Mouse (Mus musculus) cerebellum, adult 11 months (tissue): ENCODE data around the gene Lrp10.
A peak's percentile ranks its signal among the peaks of the same experiment; 100 is the strongest.

Experiments used
- DNase-seq: peaks from one replicate; pipeline ENCODE4 v3.0.0; 2022

Lrp10 gene

DNA sequence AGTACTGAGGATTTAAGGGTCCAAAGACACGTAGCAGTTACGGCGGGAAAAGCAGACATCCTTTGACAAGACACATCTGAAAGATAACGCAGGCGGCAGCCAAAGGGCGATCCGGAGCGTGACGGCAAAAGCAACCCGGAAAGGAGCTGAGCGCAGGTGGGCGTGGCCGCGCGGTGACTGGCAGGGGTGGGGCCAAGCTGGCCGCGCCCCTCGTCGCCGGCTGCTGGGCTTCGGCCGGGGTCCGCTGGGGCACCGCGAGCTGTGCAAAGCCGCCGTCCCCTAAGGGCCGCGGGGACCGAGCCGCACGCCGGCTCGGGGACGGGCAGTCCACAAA lies at the start of gene Lrp10:
Gene Lrp10 (plus strand): TSS at position 179 of the 334 bp plus-strand sequence.
- peak; percentile 84 for DNase-seq

DNA sequence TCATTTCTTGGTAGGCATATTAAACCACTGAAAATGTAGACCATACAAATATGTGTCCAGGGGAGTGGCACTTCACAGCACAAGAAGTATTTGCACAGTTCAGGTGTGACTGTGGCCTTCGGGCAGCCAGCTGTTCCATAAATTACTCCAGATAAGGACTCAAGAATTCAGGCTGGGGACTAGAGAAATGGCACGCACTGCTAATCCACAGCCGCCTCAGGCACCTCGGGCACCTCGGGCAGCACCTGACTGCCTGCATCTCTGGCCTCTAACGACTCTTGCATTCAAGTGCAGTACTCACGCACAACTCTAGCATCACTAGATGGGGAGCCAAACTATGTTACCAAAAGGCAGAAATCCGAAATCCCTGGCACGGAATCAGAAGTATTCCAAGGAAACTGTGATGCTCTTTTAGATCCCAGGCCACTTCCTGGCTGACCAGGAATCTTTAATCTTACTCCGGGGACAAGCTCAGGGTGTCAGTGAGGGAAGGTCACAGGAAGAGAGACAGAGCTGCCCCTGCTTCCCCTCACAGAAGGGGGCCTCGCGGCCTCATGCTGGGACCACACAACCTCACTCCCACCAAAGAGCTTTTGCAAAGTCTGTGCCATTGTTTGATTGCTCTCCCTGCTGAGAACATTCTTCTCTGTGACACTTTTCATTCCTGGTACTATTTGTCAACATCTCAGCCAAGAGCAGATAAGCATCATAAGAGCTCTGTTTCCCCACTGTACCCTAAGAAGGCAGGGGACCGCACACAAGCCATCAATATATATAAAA lies 48.5 kb upstream of the Lrp10 start:
- DNase-seq = no peak

DNA sequence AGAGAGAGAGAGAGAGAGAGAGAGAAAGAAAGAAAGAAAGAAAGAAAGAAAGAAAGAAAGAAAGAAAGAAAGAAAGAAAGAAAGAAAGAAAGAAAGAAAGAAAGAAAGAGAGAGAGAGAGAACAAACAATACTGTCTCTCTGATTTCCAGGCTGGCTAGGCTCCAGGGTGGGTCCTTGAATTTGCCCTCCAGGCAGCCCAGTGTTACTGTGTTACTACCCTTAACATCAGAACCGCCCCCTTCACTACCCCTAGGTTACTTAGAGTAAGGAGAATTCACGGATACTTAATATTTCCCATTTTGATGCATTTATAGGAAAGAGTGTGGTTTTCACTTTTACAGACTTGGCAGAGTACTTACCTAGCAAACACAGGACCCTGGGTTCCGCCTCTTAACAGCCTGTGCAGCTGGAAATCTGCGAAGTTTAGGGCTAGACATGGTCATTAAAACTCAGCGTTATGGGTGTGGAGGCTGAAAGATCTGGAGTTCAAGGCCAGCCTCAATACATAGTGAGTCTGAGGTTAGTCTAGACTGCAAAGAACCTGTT lies 47.6 kb upstream of the Lrp10 start:
- no peak for DNase-seq

DNA sequence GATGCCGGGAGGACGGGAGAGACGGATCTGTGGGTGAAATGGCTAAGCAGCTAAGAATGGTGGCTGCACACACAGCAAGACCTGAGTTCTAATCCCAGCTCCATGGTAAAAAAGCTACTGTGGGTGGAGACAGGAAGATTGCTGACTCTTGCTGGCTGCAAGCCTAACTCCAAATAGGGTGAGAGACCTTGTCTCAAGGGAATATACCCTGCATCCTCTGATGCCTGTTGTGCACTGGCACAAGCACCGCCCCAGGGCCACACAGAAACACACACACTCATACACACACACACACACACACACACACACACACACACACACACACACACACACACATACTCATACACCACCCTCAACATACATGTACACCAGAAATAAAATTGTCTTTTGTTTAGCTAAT lies 47.1 kb upstream of the Lrp10 start:
- no peak for DNase-seq

DNA sequence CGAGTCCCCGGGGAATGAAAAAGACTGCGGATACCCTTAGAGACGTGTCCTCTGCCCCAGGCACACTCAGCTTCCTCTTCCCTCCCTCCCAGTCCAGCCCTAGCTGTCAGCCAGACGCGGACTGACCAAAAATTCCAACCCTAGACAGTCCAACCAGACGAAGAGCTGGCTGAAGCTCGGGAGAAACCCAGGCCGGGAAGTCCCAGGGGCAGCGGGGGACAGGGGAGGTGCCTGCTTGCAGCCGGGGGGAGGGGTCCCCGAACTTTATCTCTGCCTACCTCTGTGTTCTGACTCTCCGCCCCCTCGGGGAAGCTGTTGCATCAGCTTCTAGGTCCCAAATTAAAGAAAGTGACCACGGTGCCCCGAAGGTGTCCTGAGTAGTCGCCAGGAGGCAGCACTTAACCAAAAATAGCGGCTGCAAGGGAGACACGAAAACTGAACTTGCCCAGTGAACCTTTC lies 46.3 kb upstream of the Lrp10 start, which contains the start of gene Slc7a7:
Gene Slc7a7 (minus strand): TSS at position 158 of the 459 bp plus-strand sequence.
- no peak for DNase-seq

DNA sequence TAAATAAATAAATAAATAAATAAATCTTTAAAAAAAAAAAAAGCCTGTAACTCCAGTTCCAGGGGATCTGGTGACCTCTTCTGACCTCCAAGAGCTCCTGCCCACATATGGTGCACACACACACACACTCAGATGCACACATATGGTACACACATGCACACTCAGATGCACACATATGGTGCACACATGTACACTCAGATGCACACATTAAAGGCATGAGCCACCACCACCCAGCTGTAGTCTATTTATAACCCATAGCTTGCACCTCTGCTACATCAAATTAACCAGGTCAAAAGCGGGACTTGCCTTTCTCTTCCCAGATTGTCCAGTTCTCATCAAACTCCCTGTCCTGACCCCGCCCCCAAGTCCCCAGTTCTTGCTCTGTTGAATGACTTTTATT lies 42.9 kb upstream of the Lrp10 start:
- DNase-seq = no peak

DNA sequence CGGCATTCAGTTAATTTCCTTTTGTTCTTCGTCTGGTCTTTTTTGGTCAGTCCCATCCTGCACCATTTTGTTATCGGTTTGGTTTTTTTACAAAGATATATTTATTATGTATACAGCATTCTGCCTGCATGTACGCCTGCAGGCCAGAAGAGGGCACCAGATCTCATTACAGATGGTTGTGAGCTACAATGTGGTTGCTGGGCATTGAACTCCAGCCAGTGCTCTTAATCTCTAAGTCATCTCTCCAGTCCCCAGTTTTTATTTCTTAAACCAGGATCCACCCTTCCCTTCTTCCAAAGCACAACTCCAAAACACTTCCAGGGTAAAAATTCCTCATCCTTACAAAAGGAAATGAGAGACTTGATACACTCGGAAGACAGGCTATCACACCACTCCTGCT lies 40.5 kb upstream of the Lrp10 start:
- no peak for DNase-seq

DNA sequence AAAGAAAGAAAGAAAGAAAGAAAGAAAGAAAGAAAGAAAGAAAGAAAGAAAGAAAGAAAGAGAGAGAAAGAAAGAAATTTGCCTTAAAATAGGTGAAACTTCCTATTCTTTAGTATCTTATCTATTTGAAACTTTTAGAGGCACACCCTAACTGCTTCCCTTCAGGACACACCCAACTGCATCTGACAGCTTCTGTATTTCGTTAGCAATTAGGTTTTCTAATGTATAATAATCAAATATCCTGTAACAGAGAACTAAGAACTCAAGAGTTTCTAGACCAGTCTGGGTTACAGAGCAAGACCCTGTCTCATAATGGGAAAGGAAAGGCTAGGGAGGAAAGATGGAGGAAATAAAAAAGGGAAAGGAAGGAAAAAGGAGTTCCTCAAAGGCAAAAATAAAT lies 39.3 kb upstream of the Lrp10 start:
- no peak for DNase-seq

DNA sequence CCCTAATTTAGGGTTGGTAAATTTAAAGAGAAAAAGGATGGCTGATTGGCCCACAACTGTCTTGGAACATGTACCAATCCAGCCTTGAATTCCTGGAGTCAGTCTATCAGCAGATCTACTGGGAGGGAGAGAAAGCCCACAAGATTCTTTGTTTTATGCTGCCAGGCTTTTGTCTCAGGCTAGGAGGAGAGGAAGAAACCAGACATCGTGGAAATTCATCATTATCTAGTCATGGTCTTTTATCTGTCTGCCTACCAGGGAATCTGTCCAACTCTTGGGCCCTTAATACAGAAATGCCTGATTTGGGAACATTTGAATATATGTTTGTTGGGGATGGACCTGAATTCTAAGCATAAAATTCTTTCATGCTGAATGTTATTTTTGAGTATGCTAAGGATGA lies 38.4 kb upstream of the Lrp10 start:
- no peak for DNase-seq

DNA sequence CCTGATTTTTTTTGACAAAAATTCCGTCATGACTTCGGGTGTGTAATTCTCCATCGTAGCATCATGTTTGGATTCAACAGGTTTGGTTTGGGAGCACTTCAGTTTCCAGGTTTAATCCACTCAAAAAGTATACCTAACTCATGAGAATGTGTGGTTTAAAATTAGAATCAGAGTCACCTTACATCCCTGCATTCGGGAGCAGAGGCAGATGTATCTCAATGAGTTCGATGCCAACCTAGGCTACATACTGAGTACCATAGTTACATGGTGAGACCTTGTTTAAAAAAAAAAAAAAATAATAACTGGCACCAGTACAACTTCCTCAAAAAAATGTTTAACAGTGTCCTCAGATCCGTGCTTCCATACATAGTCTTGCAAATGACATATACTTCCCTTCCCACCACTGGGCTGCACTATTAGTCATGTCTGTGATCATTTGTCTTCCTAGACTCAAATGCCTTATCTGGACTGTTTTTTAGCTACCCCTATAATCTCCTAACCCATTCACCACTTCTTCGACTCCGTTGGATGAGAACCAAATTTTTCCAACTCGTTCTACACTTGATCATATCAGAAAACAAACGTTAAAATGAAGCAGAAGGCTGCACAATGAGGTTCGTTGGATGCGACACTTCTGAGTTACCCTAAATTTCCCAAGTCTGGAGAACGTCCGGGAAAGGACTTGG lies 37.8 kb upstream of the Lrp10 start:
- DNase-seq = no peak

DNA sequence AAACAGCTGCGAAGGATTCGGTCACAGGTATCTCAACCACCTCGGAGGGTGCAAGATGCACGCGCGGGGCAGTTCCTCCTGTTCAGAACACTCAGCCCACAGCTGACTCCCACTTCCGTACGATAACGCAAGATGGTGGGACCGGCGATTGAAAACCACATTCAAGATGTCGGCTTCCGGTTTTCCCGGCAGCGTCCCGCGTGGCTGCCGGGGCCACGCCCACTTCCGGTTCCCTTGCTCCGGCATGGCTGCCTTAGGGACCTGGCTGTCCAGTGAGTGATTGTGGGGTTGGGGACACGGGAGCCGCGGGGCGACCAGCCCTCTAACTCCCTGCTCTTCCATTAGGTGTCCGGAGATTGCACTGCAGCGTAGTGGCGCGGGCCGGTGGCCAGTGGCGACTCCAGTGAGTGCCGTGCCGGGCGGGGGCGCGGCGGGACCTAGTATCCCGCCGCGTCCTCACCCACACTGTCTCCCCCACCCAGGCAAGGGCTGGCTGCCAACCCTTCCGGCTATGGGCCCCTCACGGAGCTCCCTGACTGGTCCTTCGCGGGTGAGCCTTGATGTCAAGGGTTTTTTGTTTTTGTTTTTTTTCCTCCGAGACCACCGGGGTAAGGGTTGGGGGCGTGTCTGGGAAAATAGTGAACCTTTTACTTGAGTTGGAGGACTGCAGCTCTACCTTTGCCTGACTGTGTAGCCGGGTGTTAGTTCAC lies 37.1 kb upstream of the Lrp10 start, which contains the start of gene Mrpl52:
Gene Mrpl52 (plus strand): TSS at position 221 of the 710 bp plus-strand sequence.
- DNase-seq = peak; percentile 83

DNA sequence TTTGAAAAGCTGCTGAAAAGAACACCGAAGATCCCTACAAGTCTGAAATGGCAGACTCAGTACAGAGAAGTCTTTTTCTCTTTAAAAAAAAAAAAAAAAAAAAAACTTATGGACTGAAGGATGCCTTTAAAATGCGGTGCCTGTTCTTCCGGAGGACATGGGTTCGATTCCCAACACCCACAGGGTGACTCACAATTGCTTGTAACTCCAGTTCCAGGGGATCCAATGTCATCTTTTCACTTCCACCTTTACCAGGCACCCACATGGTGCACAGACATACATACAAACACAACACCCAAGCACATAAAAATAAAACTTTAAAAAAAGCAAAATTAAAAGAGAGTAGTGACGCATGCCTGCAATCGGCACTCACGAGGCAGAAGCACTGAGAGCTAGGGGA lies 36.2 kb upstream of the Lrp10 start:
- DNase-seq = no peak

DNA sequence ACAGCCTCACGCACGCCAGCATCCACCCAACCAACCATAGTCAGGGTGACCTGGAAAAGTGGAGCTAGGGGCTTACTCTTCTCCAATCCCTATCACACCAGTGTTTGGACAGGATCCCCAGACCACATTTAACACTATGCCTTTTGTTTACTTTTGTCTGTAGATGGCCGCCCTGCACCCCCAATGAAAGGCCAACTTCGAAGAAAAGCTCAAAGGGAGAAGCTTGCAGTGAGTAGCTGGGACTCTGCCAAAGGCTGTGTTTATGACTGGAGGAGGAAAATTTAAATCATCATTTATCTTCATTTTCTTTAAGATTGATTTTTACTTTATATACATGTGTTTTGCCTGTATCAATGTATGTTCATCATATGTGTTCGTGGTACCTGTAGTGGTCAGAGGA lies 35.5 kb upstream of the Lrp10 start:
- no peak for DNase-seq

DNA sequence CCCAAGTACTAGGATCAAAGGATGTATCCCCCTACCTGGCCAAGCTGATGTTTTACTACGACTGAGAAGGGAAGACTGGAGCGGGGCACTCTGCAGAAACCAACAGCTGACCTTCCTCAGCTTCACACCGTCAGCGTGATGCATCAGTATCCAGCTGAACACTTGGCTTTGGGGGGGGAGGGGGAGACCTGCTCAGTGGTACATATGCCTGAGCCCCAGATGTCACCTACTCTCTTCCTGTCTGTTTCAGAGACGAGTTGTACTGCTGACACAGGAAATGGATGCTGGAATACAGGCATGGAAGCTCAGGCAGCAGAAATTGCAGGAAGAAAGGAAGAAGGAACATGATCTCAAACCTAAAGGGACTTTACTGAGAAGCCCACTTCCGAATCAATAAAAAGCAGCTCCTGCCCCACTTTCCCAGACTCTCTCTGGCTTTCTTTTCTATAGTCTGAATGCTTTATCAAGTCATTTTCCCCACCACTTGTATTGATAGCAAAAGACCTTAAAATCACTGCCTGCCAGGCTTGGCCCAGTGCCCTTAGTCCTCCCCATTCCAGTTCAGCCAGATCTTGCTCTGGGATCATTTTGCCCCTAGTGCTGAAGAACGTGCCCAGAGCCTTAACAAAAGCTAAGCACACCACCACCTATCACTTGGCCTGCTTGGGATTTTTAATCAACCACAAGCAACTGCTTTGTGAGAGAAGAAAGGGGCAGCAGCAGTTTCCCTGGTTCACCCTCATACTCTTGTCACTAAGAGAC lies 34.4 kb upstream of the Lrp10 start:
- no peak for DNase-seq

DNA sequence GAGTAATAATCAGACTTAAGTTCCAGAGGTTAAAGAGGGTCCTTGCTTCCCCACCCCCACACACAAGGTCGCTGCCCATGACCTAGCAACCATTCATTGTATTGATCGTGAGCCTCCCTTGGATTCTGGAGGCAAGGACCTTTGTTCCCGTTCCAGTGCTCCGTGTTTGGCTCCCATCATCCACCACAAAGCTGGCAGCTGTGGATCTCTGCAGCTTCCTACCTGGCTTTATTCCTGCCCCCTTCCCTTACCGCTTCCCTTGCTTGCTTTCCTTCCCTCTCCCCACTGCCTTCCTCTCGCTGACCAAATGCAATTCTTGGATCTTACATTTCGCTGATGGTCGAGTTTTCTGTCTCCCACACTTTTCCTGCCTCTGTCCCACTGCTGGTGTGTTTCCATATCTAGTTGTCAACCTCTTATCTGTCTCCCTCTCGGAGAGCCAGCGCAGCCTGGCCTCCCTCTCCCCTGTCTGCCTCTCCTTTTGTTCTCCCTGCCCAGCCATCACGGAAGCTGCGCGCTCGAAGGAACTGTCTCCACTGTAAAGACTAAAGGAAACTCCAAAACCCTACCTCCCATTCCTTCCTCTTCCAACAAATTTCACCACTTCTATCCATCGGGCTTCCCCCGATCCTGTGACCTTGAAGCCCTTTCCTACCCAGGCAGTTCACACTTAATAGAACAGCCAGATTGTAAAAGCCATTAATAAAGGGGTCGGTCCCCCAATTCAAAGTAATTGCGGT lies 33.4 kb upstream of the Lrp10 start:
- DNase-seq = no peak

DNA sequence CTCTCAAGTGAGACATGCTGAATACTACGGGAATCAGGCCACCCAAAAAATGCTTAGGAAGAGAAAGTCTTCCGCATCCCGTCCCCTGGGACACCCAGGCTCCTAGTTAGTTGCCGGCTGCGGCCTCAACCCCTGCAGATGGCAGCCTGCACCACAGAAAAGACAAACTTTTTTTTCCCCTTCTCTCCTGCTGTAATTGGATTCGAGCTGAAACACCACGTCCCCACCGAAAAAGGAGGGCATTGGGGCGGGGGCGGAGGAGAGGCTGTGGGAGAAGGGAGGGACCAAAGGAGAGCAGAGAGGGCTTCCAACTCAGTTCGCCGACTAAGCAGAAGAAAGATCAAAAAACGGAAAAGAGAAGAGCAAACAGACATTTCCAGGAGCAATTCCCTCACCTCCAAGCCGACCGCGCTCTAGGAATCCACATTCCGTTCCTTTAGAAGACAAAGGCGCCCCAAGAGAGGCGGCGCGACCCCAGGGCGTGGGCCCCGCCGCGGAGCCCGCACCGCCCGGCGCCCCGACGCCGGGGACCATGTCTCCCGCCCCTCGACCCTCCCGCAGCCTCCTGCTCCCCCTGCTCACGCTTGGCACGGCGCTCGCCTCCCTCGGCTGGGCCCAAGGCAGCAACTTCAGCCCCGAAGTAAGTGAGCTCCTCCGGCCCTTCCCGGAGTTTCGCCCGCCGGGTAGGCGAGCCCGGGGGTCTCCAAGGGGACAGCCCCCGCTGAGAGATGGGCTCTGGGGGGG lies 32.4 kb upstream of the Lrp10 start, which contains the start of gene Mmp14:
Gene Mmp14 (plus strand): TSS at position 279 of the 744 bp plus-strand sequence.
- no peak for DNase-seq

DNA sequence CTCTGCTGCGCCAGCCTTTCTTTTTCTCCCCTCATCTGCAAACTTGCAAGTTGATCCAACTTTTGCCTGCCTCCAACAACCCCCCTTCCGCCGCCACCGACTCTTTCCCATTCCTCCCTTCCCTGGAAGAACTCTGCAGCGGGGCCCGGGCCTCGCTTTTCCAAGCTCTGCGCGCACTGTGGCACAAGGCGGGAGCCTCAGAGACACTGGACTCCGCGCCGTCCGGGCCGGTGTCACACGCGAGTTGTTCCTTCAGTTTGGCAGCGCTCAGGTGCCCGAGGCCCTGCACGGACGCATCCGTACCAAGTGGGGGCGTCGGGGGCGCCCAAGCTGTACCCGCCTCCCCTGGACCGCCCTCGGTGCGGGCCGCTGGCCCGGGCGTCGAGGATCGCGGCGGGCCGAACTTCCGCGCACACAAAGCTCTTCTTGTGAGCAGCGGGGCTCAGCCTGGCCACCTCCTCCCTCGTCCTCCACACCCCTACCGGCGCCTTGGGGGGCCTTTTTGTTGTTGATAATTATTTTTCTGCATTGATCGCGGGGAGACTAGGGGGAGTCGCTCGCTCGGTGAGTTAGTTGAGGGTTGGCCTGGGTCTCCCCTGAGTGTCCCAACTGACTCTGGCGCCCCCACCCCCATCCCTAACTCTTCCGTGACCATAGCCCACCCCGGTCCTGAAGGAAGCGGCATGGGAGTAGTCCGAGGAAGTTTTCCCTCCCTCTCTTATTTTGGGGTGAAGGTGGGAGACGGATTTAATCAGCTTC lies 31.7 kb upstream of the Lrp10 start:
- DNase-seq = no peak

DNA sequence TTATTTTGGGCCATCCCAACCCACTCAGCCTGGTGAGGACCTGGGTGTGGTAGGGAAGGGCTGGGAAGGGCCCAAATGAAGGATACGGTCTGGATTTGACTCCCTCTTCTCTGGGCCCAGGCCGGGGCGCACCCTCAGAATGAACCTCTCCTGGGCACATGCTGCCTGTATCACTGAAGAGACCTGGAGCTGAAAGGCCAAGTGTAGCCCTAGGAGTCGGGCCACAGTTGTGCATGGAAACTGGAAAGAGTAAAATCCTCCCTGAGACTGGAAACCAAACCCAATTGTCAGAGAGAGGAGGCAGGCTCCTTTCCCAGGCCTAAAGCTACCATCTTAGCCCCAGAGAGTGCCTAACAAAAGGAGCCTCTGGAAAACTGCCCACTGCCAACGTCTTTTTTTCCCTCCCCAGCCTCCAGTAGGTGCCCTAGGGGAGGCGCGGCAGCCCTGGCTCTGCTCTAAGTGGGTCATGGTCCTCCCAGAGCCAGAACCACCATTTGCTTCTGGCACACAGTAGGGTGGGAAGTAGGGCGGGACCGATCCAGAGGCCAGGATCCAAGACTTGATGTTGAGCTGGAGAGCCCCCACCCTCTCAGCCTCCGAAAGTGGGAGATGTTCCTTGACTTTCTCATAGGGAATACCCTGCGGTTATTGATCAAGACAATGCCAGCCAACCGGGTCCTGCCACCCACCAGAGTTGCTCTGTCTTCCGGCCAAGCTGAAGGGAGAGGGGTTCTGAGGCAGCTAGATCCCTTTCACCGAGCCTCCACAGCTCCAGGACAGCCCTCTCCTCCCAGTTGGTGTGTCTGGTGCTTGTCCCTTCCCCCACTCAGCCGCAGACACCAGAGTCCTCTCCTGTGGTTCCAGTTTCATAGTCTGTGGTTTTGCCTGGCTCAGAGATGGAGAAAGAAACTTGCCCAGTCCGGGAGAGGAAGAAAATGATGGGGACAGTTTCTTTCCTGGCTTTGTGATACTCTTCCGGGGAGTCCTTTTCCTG lies 30.8 kb upstream of the Lrp10 start:
- DNase-seq = no peak

DNA sequence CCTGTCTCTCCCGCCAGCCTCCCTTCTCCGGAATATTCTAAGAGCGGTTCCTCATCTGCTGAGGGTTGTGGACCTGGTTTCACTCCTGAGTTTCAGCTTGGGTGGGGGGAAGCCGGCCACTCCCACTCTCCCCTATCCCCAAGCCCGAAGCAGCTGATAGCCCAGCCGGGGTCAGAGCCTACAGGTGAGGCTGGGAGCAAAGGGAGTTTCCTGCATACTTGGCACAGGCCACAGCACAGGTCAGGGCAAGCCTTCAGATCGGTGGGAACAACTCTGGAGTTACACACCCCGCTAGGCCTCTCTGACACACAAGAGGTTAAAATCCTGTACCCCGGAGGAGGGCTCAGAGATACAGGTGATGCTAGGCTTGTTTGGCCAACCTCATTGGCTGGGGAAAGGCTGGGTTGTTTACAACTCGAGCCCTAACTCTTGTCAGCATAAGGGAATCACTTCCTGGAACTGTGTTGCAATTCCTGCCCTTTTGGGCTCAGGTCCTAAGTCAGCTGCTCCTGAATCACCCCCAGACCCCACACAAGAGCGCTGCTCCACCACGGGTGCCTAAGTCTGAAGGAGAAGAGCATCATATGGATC lies 29.9 kb upstream of the Lrp10 start:
- no peak for DNase-seq
